ENCODE assay signal across 8 mouse cellular contexts in genomic region chr11:87073866-87074440, GRCm38 (mm10). TPM values are rescaled to one million over a fixed set of nuclear protein-coding genes. Genes with fewer than 3 reads are reported as not detected.
DNase-seq lines count a peak whose midpoint lies in the region; ATAC-seq lines count a peak whose summit lies in the region.

Gdpd1 (minus strand) TSS chr11:87074062.

- DNase-seq in CD4-positive, CD25-positive, alpha-beta regulatory T cell, adult 2 months (ENCODE audit: low read depth, low spot score) = peak; percentile 90
- peak; percentile 75 for DNase-seq in fat pad, adult 2 months (ENCODE audit: extremely low read depth, low read depth, low spot score)
- peak; percentile 89 for DNase-seq in kidney, postnatal 10 days
- DNase-seq in neural tube, embryonic 10.5 days (ENCODE audit: extremely low spot score, low spot score) = peak; percentile 91

- H3K27ac ChIP-seq in brown adipose tissue, adult 24 weeks (replicated peaks; ENCODE audit: low read depth, low read length) = no peak within 1 kb of the TSS
- peak within 1 kb of the TSS; percentile 86 for H3K27ac ChIP-seq in heart, embryonic 13.5 days (replicated peaks)
- H3K27ac ChIP-seq in liver, embryonic 12.5 days = peak within 1 kb of the TSS; percentile 54; the same call in 1 of the 2 replicates
- peak within 1 kb of the TSS; percentile 66 for H3K27ac ChIP-seq in stomach, embryonic 16.5 days (ENCODE audit: low read length)

- no peaks in the 10 kb centered on the region for H3K9me3 ChIP-seq in heart, embryonic 13.5 days
- no peaks in the 10 kb centered on the region for H3K9me3 ChIP-seq in liver, embryonic 12.5 days (replicated peaks)
- no peaks in the 10 kb centered on the region for H3K9me3 ChIP-seq in stomach, embryonic 16.5 days (replicated peaks; ENCODE audit: control insufficient read depth, low read length)

- H3K27me3 ChIP-seq in heart, embryonic 13.5 days (replicated peaks) = no peaks in the 10 kb centered on the region
- H3K27me3 ChIP-seq in liver, embryonic 12.5 days (replicated peaks) = no peaks in the 10 kb centered on the region
- no peaks in the 10 kb centered on the region for H3K27me3 ChIP-seq in stomach, embryonic 16.5 days (ENCODE audit: control insufficient read depth, insufficient read depth, low read length)

- peak within 1 kb of the TSS; percentile 70 for H3K4me3 ChIP-seq in brown adipose tissue, adult 24 weeks (ENCODE audit: insufficient read depth, low read depth, low read length)
- peak within 1 kb of the TSS; percentile 81 for H3K4me3 ChIP-seq in heart, embryonic 13.5 days
- peak within 1 kb of the TSS; percentile 76 for H3K4me3 ChIP-seq in liver, embryonic 12.5 days
- H3K4me3 ChIP-seq in stomach, embryonic 16.5 days (replicated peaks; ENCODE audit: low read length) = peak within 1 kb of the TSS; percentile 73

- H3K9ac ChIP-seq in heart, embryonic 13.5 days = peak within 1 kb of the TSS; percentile 93
- peak within 1 kb of the TSS; percentile 82 for H3K9ac ChIP-seq in liver, embryonic 12.5 days
- H3K9ac ChIP-seq in stomach, embryonic 16.5 days (ENCODE audit: low read length) = peak within 1 kb of the TSS; percentile 85

- H3K4me1 ChIP-seq in brown adipose tissue, adult 24 weeks (ENCODE audit: control insufficient read depth, insufficient read depth, insufficient read length, low read length) = no peaks in the 10 kb centered on the region
- peaks cover 20% of the 10 kb centered on the region for H3K4me1 ChIP-seq in heart, embryonic 13.5 days
- H3K4me1 ChIP-seq in liver, embryonic 12.5 days = peaks cover 18% of the 10 kb centered on the region
- peaks cover 4% of the 10 kb centered on the region; the same call in 1 of the 2 replicates for H3K4me1 ChIP-seq in stomach, embryonic 16.5 days (ENCODE audit: control insufficient read depth, insufficient read depth, low read length)

- peak; percentile 87 for ATAC-seq in heart, embryonic 13.5 days (ENCODE audit: extremely low read depth, insufficient number of reproducible peaks, low FRiP score, low TSS enrichment)
- ATAC-seq in liver, embryonic 12.5 days = peak; percentile 94
- ATAC-seq in stomach, embryonic 16.5 days (ENCODE audit: insufficient read depth, low FRiP score) = peak; percentile 93

- peaks cover 28% of the 10 kb centered on the region for H3K36me3 ChIP-seq in heart, embryonic 13.5 days
- peaks cover 31% of the 10 kb centered on the region for H3K36me3 ChIP-seq in liver, embryonic 12.5 days
- 0 out of 2 replicates have a peak, but pooled peaks cover 3% of the 10 kb centered on the region for H3K36me3 ChIP-seq in stomach, embryonic 16.5 days (ENCODE audit: control insufficient read depth, insufficient read depth, low read length)

- peak within 1 kb of the TSS; percentile 98 for H3K4me2 ChIP-seq in heart, embryonic 13.5 days
- peak within 1 kb of the TSS; percentile 100 for H3K4me2 ChIP-seq in liver, embryonic 12.5 days
- H3K4me2 ChIP-seq in stomach, embryonic 16.5 days (ENCODE audit: low read depth, low read length) = peak within 1 kb of the TSS; percentile 97

- under 1% methylated on average over 43 of the region's 43 CpGs for WGBS in heart, embryonic 13.5 days
- WGBS in liver, embryonic 12.5 days (ENCODE audit: insufficient replicate concordance) = 2% methylated on average over 43 of the region's 43 CpGs
- under 1% methylated on average over 43 of the region's 43 CpGs for WGBS in stomach, embryonic 16.5 days

RNA-seq across cellular contexts. Expression of gene Gdpd1, which starts in this region (rescaled TPM):
- 0.71 and 1.8 TPM in 2 replicates for polyA plus RNA-seq in brown adipose tissue, adult 24 weeks (2012; ENCODE audit: insufficient read depth, insufficient read length, missing spikeins)
- polyA plus RNA-seq in heart, embryonic 13.5 days (2015; fragmentation: Nextera tagmentation; extraction: Ambion mirVana) = 23.1 and 29.4 TPM in 2 replicates
- polyA plus RNA-seq in liver, embryonic 12.5 days (2016; fragmentation: Nextera tagmentation; extraction: Ambion mirVana) = 6.2 and 6.8 TPM in 2 replicates
- polyA plus RNA-seq in stomach, embryonic 16.5 days (2015; fragmentation: Nextera tagmentation; extraction: Ambion mirVana) = 34.9 and 41.5 TPM in 2 replicates
